Mouse (Mus musculus) hindbrain, embryonic 10.5 days (tissue): Measurements from ENCODE around the gene Uggt2. TPM values are rescaled to one million over a fixed set of nuclear protein-coding genes. Genes with fewer than 3 reads are reported as not detected.

Experiments
- DNase-seq: peaks from one replicate; pipeline ENCODE4 v3.0.0-alpha.2; 2017; ENCODE audit warnings: low spot score
- H3K27ac ChIP-seq: fragments of 300-500 bp; sonication (generic); 2 replicates; pipeline ENCODE4 v1.5.1; 2016; ENCODE audit warnings: mild to moderate bottlenecking, moderate library complexity
- H3K27me3 ChIP-seq: fragments of 300-500 bp; sonication (generic); 2 replicates; pipeline ENCODE4 v1.6.1; 2016; ENCODE audit warnings: mild to moderate bottlenecking; ENCODE audit not compliant: poor library complexity, insufficient read depth, severe bottlenecking
- H3K36me3 ChIP-seq: fragments of 300-500 bp; sonication (generic); 2 replicates; pipeline ENCODE4 v1.6.1; 2016; ENCODE audit warnings: mild to moderate bottlenecking, moderate library complexity
- H3K4me1 ChIP-seq: fragments of 300-500 bp; sonication (generic); replicated peaks from 2 replicates; pipeline ENCODE4 v1.6.1; 2016; ENCODE audit warnings: mild to moderate bottlenecking
- H3K4me3 ChIP-seq: fragments of 300-500 bp; sonication (generic); 2 replicates; pipeline ENCODE4 v1.5.1; 2016; ENCODE audit warnings: mild to moderate bottlenecking, moderate library complexity
- H3K9me3 ChIP-seq: fragments of 300-500 bp; sonication (generic); 2 replicates; pipeline ENCODE4 v1.6.1; 2016; ENCODE audit warnings: mild to moderate bottlenecking, moderate library complexity
- WGBS: fragments of 180-500 bp; shearing (Covaris S2); methylation state at CpG from one replicate; pipeline ENCODE4 v1.1.7; 2016; 5-methylcytosine and 5-hydroxymethylcytosine counted together
- polyA plus RNA-seq: library from polyadenylated mRNA; unstranded; fragments of >200 nt; fragmentation: Nextera tagmentation; extraction: Ambion mirVana; gene quantifications from 2 replicates; pipeline ENCODE4 v1.2.1, GENCODE M21; 2016

The Uggt2 gene
- polyA plus RNA-seq, 1 experiment from 2014 or later: 14.4 TPM

- peaks cover 44% of the 10 kb centered on the region for H3K36me3 ChIP-seq
- WGBS: 72% methylated on average over 12 of the region's 12 CpGs
Observed at GRCm38 (mm10) chr14:119013549-119013948, 85.7 kb downstream of the Uggt2 start.

GRCm38 (mm10) chr14:119012607-119013431 is 86.4 kb downstream of the Uggt2 start:
- DNase-seq: peak; percentile 51
- H3K9me3 ChIP-seq: peaks cover 5% of the 10 kb centered on the region; the same call in 1 of the 2 replicates
- peaks cover 8% of the 10 kb centered on the region; the same call in 1 of the 2 replicates for H3K4me1 ChIP-seq
- no peaks in the 10 kb centered on the region for H3K27me3 ChIP-seq
- 0 out of 2 replicates have a peak overlapping the region, but pooled peaks have one; percentile 0 for H3K27ac ChIP-seq
- H3K36me3 ChIP-seq: peaks cover 39% of the 10 kb centered on the region
- 67% methylated on average over 23 of the region's 23 CpGs for WGBS
- H3K4me3 ChIP-seq: peak overlapping the region; percentile 28; the same call in 1 of the 2 replicates

More at GRCm38 (mm10) chr14:119013549-119013948, 85.7 kb downstream of the Uggt2 start:
- H3K27me3 ChIP-seq: no peaks in the 10 kb centered on the region
- H3K9me3 ChIP-seq: peaks cover 5% of the 10 kb centered on the region; the same call in 1 of the 2 replicates
- no peak overlapping the region for H3K27ac ChIP-seq
- DNase-seq: no peak
- H3K4me1 ChIP-seq: 0 out of 2 replicates have a peak, but pooled peaks cover 3% of the 10 kb centered on the region
- no peak overlapping the region for H3K4me3 ChIP-seq

- Histone ChIP-seq H3K4me1 (peaks cover 20% of the 10 kb centered on the region), H3K9me3 (peaks cover 5% of the 10 kb centered on the region; the same call in 1 of the 2 replicates), H3K27ac (no peak overlapping the region), H3K27me3 (no peaks in the 10 kb centered on the region), H3K4me3 (no peak overlapping the region), H3K36me3 (peaks cover 21% of the 10 kb centered on the region)
- WGBS: 91% methylated on average over 2 of the region's 2 CpGs
- DNase-seq: no peak
Observed at GRCm38 (mm10) chr14:119009531-119009930, 89.7 kb downstream of the Uggt2 start.

- peaks cover 19% of the 10 kb centered on the region for H3K4me1 ChIP-seq
- H3K4me3 ChIP-seq: peak overlapping the region; percentile 61
- no peaks in the 10 kb centered on the region for H3K27me3 ChIP-seq
- peaks cover 20% of the 10 kb centered on the region for H3K36me3 ChIP-seq
- no peak for DNase-seq
- peaks cover 5% of the 10 kb centered on the region; the same call in 1 of the 2 replicates for H3K9me3 ChIP-seq
- WGBS: 54% methylated on average over 7 of the region's 7 CpGs
- H3K27ac ChIP-seq: peak overlapping the region; percentile 74
Observed at GRCm38 (mm10) chr14:119008031-119008590, 91.1 kb downstream of the Uggt2 start.

GRCm38 (mm10) chr14:119007103-119007951 is 91.9 kb downstream of the Uggt2 start:
- peak overlapping the region; percentile 74 for H3K27ac ChIP-seq

GRCm38 (mm10) chr14:119006441-119007102 is 92.7 kb downstream of the Uggt2 start:
- peak overlapping the region; percentile 74 for H3K27ac ChIP-seq
- peak overlapping the region; percentile 61 for H3K4me3 ChIP-seq
- H3K4me1 ChIP-seq: peaks cover 16% of the 10 kb centered on the region
- H3K36me3 ChIP-seq: peaks cover 12% of the 10 kb centered on the region
- H3K9me3 ChIP-seq: peaks cover 3% of the 10 kb centered on the region; the same call in 1 of the 2 replicates
- no peaks in the 10 kb centered on the region for H3K27me3 ChIP-seq
- WGBS: 3% methylated on average over 49 of the region's 49 CpGs
- DNase-seq: no peak

More at GRCm38 (mm10) chr14:119007103-119007951, 91.9 kb downstream of the Uggt2 start:
- peaks cover 5% of the 10 kb centered on the region; the same call in 1 of the 2 replicates for H3K9me3 ChIP-seq
- WGBS: 1% methylated on average over 13 of the region's 13 CpGs
- DNase-seq: peak; percentile 96
- H3K36me3 ChIP-seq: peaks cover 15% of the 10 kb centered on the region
- H3K27me3 ChIP-seq: no peaks in the 10 kb centered on the region
- H3K4me1 ChIP-seq: peaks cover 16% of the 10 kb centered on the region
- peak overlapping the region; percentile 61 for H3K4me3 ChIP-seq

- Histone ChIP-seq H3K27ac (no peak overlapping the region), H3K4me1 (peaks cover 16% of the 10 kb centered on the region), H3K9me3 (no peaks in the 10 kb centered on the region), H3K27me3 (no peaks in the 10 kb centered on the region), H3K36me3 (peaks cover 14% of the 10 kb centered on the region), H3K4me3 (peak overlapping the region; percentile 20; the same call in 1 of the 2 replicates)
- DNase-seq: no peak
- 20% methylated on average over 5 of the region's 5 CpGs for WGBS
Observed at GRCm38 (mm10) chr14:119005834-119006233, 93.4 kb downstream of the Uggt2 start.

- Histone ChIP-seq H3K4me1 (peaks cover 16% of the 10 kb centered on the region), H3K27me3 (no peaks in the 10 kb centered on the region), H3K27ac (no peak overlapping the region), H3K36me3 (peaks cover 21% of the 10 kb centered on the region), H3K9me3 (no peaks in the 10 kb centered on the region), H3K4me3 (no peak overlapping the region)
- peak; percentile 29 for DNase-seq
Observed at GRCm38 (mm10) chr14:119003320-119003719, 95.9 kb downstream of the Uggt2 start.

GRCm38 (mm10) chr14:118995226-118995925 is 103.9 kb downstream of the Uggt2 start:
- H3K4me1 ChIP-seq: no peaks in the 10 kb centered on the region
- no peaks in the 10 kb centered on the region for H3K27me3 ChIP-seq
- H3K27ac ChIP-seq: no peak overlapping the region
- WGBS: 93% methylated on average over 9 of the region's 9 CpGs
- H3K9me3 ChIP-seq: no peaks in the 10 kb centered on the region
- DNase-seq: no peak
- H3K4me3 ChIP-seq: no peak overlapping the region
- H3K36me3 ChIP-seq: peaks cover 48% of the 10 kb centered on the region

- DNase-seq: no peak
- Histone ChIP-seq H3K4me1 (no peaks in the 10 kb centered on the region; the same call in 1 of the 2 replicates), H3K9me3 (no peaks in the 10 kb centered on the region), H3K4me3 (no peak overlapping the region), H3K36me3 (peaks cover 29% of the 10 kb centered on the region), H3K27me3 (no peaks in the 10 kb centered on the region), H3K27ac (no peak overlapping the region)
- 51% methylated on average over 13 of the region's 13 CpGs for WGBS
Observed at GRCm38 (mm10) chr14:118987523-118988496, 111.4 kb downstream of the Uggt2 start.
